Mouse (Mus musculus): Measurements from ENCODE around the gene Prr15l. TPM values are rescaled to one million over a fixed set of nuclear protein-coding genes. Genes with fewer than 3 reads are reported as not detected.

The Prr15l gene
- total RNA-seq, 2 experiments from 2014 or later = not detected

- DNase-seq = peak; percentile 99 to 100
These were observed 49.9 kb downstream of the Prr15l start for GRCm38 (mm10) chr11:96977606-96978400.

GRCm38 (mm10) chr11:96978401-96979246 is 50.7 kb downstream of the Prr15l start:
- DNase-seq = no peak

- DNase-seq = no peak
These were observed 51.4 kb downstream of the Prr15l start for GRCm38 (mm10) chr11:96979329-96979728.

GRCm38 (mm10) chr11:96980021-96980420 is 52.1 kb downstream of the Prr15l start:
- no peak for DNase-seq

- DNase-seq = no peak
These were observed 53.6 kb downstream of the Prr15l start for GRCm38 (mm10) chr11:96981461-96981860.

- peak; percentile 69 to 76 for DNase-seq
These were observed 54.5 kb downstream of the Prr15l start for GRCm38 (mm10) chr11:96982355-96982754.

- no peak for DNase-seq
These were observed 55.0 kb downstream of the Prr15l start, which contains the start of gene Sp2 for GRCm38 (mm10) chr11:96982859-96983258. TSS of gene Sp2 (minus strand) at chr11:96982959.

GRCm38 (mm10) chr11:96984903-96985302 is 57.0 kb downstream of the Prr15l start:
- no peak for DNase-seq

GRCm38 (mm10) chr11:96986463-96986862 is 58.6 kb downstream of the Prr15l start:
- DNase-seq = no peak

Other genes with a start within 250 kb of the Prr15l start
- 10 to 100 TPM; 51.0 to 54.4 TPM for gene Snx11, start 150.5 kb upstream of the Prr15l start, total RNA-seq (2021)
- gene Cbx1, start 139.0 kb upstream of the Prr15l start, total RNA-seq (2021) = 10 to 100 TPM; 52.4 to 54.9 TPM
- gene Nfe2l1, start 98.1 kb upstream of the Prr15l start, total RNA-seq (2021) = 100 to 1,000 TPM; 201 to 234 TPM
- 1 to 10 TPM; 5.5 to 7.8 TPM for gene Copz2, start 78.2 kb upstream of the Prr15l start, total RNA-seq (2021)
- 10 to 100 TPM; 32.8 to 34.0 TPM for gene Cdk5rap3, start 11.6 kb upstream of the Prr15l start, total RNA-seq (2021)
- gene Pnpo, start 15.9 kb downstream of the Prr15l start, total RNA-seq (2021) = 10 to 100 TPM; 29.8 to 34.5 TPM
- 10 to 100 TPM; 12.3 to 12.6 TPM for gene Sp2, start 54.9 kb downstream of the Prr15l start, total RNA-seq (2021)
- gene Sp6, start 85.3 kb downstream of the Prr15l start, total RNA-seq (2021) = 1 to 10 TPM in 1 of 2 experiments, under 1 TPM in 1; 0.78 to 1.2 TPM
- 1 to 10 TPM; 4.5 to 4.9 TPM for gene Scrn2, start 101.8 kb downstream of the Prr15l start, total RNA-seq (2021)
- under 1 TPM; 0.76 to 0.85 TPM for gene Lrrc46, start 113.3 kb downstream of the Prr15l start, total RNA-seq (2021)
- gene Mrpl10, start 113.5 kb downstream of the Prr15l start, total RNA-seq (2021) = 10 to 100 TPM; 74.8 to 75.4 TPM
- 10 to 100 TPM; 16.0 to 16.9 TPM for gene Osbpl7, start 122.5 kb downstream of the Prr15l start, total RNA-seq (2021)
- under 1 TPM in 1 of 2 experiments, not detected in 1; 0.15 TPM for gene Tbx21, start 187.2 kb downstream of the Prr15l start, total RNA-seq (2021)
- gene Tbkbp1, start 223.4 kb downstream of the Prr15l start, total RNA-seq (2021) = 10 to 100 TPM; 83.8 to 94.3 TPM